Mouse (Mus musculus): Measurements from ENCODE around the gene Mrps21.

- TF ChIP-seq GATA1 (IDR thresholded peaks at IDR 0.05; ENCODE audit: low read length) (no peak), TAL1 (IDR thresholded peaks at IDR 0.05; ENCODE audit: low read length) (no peak)
Observed at GRCm38 (mm10) chr3:95903753-95904502, 32.6 kb upstream of the Mrps21 start.

All from erythroblast, embryonic 14.5 days (primary cell).